Mouse (Mus musculus) heart, postnatal 0 days (tissue): Measurements from ENCODE around the gene Cacna2d4.

Experiments
- CTCF ChIP-seq: IDR thresholded peaks from 2 replicates; pipeline ENCODE4 v1.5.1; 2016; ENCODE audit warnings: antibody characterized with exemption, control low read depth, low read depth
- EP300 ChIP-seq: IDR thresholded peaks from 2 replicates; pipeline ENCODE4 v1.6.1; 2016; ENCODE audit warnings: antibody characterized with exemption, low read depth

- no peak for TF ChIP-seq CTCF
- TF ChIP-seq EP300: no peak
Observed at GRCm38 (mm10) chr6:119373000-119373705, 136.8 kb downstream of the Cacna2d4 start.
